ENCODE assay signal across 9 mouse cellular contexts in genomic region chr1:23922530-23922884, GRCm38 (mm10). TPM values are rescaled to one million over a fixed set of nuclear protein-coding genes. Genes with fewer than 3 reads are reported as not detected.
A peak's percentile ranks its signal among the peaks of the same experiment; 100 is the strongest.
DNase-seq lines count a peak whose midpoint lies in the region; ATAC-seq and TF ChIP-seq lines count a peak whose summit lies in the region.
"Had no signal": no experiment of that assay in that cellular context is flagged by ENCODE, and none has a peak within 500 bp of the region (broad histone marks: within the 10 kb centered on the region; RNA-seq: fewer than 3 reads in every experiment).

No protein-coding gene starts in this region.

- H3K9me3 ChIP-seq in kidney, postnatal 0 days (replicated peaks; ENCODE audit: low read length): peaks cover 9% of the 10 kb centered on the region
- H3K9me3 ChIP-seq in embryonic facial prominence, embryonic 12.5 days: no peaks in the 10 kb centered on the region
- no peaks in the 10 kb centered on the region for H3K9me3 ChIP-seq in hindbrain, embryonic 16.5 days (ENCODE audit: control insufficient read depth, low read length)
- peaks cover 3% of the 10 kb centered on the region; the same call in 1 of the 2 replicates for H3K9me3 ChIP-seq in midbrain, embryonic 16.5 days (replicated peaks; ENCODE audit: control insufficient read depth, low read length, poor library complexity, severe bottlenecking)

- peak overlapping the region; percentile 79 for H3K4me2 ChIP-seq in kidney, postnatal 0 days (ENCODE audit: low read length)
- H3K4me2 ChIP-seq in embryonic facial prominence, embryonic 12.5 days (replicated peaks): peak overlapping the region; percentile 61
- H3K4me2 ChIP-seq in hindbrain, embryonic 16.5 days (ENCODE audit: low read length): peak overlapping the region; percentile 82
- peak overlapping the region; percentile 64 for H3K4me2 ChIP-seq in midbrain, embryonic 16.5 days (ENCODE audit: low read length)

- H3K36me3 ChIP-seq in kidney, postnatal 0 days (ENCODE audit: insufficient read depth, low read length): no peaks in the 10 kb centered on the region
- H3K36me3 ChIP-seq in embryonic facial prominence, embryonic 12.5 days: no peaks in the 10 kb centered on the region
- no peaks in the 10 kb centered on the region for H3K36me3 ChIP-seq in hindbrain, embryonic 16.5 days (ENCODE audit: control insufficient read depth, insufficient read depth, low read length)
- no peaks in the 10 kb centered on the region for H3K36me3 ChIP-seq in midbrain, embryonic 16.5 days (ENCODE audit: control insufficient read depth, insufficient read depth, low read length)

- no peak for TF ChIP-seq CTCF in kidney, postnatal 0 days (IDR thresholded peaks at IDR 0.05; ENCODE audit: low read depth)

- H3K9ac ChIP-seq in kidney, postnatal 0 days (ENCODE audit: low read depth, low read length): peak overlapping the region; percentile 96
- H3K9ac ChIP-seq in embryonic facial prominence, embryonic 12.5 days: peak overlapping the region; percentile 82
- H3K9ac ChIP-seq in hindbrain, embryonic 16.5 days (ENCODE audit: low read depth, low read length): peak overlapping the region; percentile 99
- peak overlapping the region; percentile 95 for H3K9ac ChIP-seq in midbrain, embryonic 16.5 days (ENCODE audit: low read depth, low read length)

- no peak for ATAC-seq in kidney, postnatal 0 days (replicated peaks; ENCODE audit: low FRiP score, low read depth)
- no peak for ATAC-seq in embryonic facial prominence, embryonic 12.5 days (ENCODE audit: insufficient number of reproducible peaks, insufficient read depth, low FRiP score, low TSS enrichment)
- ATAC-seq in hindbrain, embryonic 16.5 days: no peak
- ATAC-seq in midbrain, embryonic 16.5 days: peak; percentile 63
- no peak for ATAC-seq in megakaryocyte progenitor cell, adult 5-6 weeks (replicated peaks; ENCODE audit: poor library complexity)

- intact Hi-C loops in gastrocnemius, postnatal 36 days (cut with DNase I): loop anchor here (5.0 kb wide), 2 partner anchors 85 to 180 kb away; partner anchors contain the start of genes Fam135a and Sdhaf4

- no peak for DNase-seq in kidney, postnatal 0 days (ENCODE audit: low spot score)
- DNase-seq in kidney, postnatal 14 days: no peak
- no peak for DNase-seq in gastrocnemius, postnatal 36 days
- DNase-seq in retina, embryonic 14.5 days (ENCODE audit: low spot score): no peak

- H3K4me1 ChIP-seq in kidney, postnatal 0 days (replicated peaks; ENCODE audit: insufficient read depth, low read length): peaks cover 3% of the 10 kb centered on the region
- peaks cover 9% of the 10 kb centered on the region; the same call in 1 of the 2 replicates for H3K4me1 ChIP-seq in embryonic facial prominence, embryonic 12.5 days
- peaks cover 16% of the 10 kb centered on the region for H3K4me1 ChIP-seq in hindbrain, embryonic 16.5 days (ENCODE audit: control insufficient read depth, insufficient read depth, low read depth, low read length)
- H3K4me1 ChIP-seq in midbrain, embryonic 16.5 days (ENCODE audit: control insufficient read depth, insufficient read depth, low read length): peaks cover 21% of the 10 kb centered on the region

- WGBS in kidney, postnatal 0 days: 29% methylated on average over 9 of the region's 9 CpGs
- 28% methylated on average over 9 of the region's 9 CpGs for whole genome bisulfite sequencing in embryonic facial prominence, embryonic 12.5 days
- WGBS in hindbrain, embryonic 16.5 days: 27% methylated on average over 9 of the region's 9 CpGs
- 29% methylated on average over 9 of the region's 9 CpGs for WGBS in midbrain, embryonic 16.5 days

- peak overlapping the region; percentile 94 for H3K4me3 ChIP-seq in kidney, postnatal 0 days (replicated peaks; ENCODE audit: low read depth, low read length)
- H3K4me3 ChIP-seq in embryonic facial prominence, embryonic 12.5 days: peak overlapping the region; percentile 93
- peak overlapping the region; percentile 100 for H3K4me3 ChIP-seq in hindbrain, embryonic 16.5 days (ENCODE audit: low read length)
- H3K4me3 ChIP-seq in midbrain, embryonic 16.5 days (ENCODE audit: low read depth, low read length): peak overlapping the region; percentile 97

- no peaks in the 10 kb centered on the region for H3K27me3 ChIP-seq in kidney, postnatal 0 days (ENCODE audit: insufficient read depth, low read length)
- H3K27me3 ChIP-seq in embryonic facial prominence, embryonic 12.5 days: no peaks in the 10 kb centered on the region
- H3K27me3 ChIP-seq in hindbrain, embryonic 16.5 days (replicated peaks; ENCODE audit: control insufficient read depth, insufficient read depth, low read length): no peaks in the 10 kb centered on the region
- no peaks in the 10 kb centered on the region for H3K27me3 ChIP-seq in midbrain, embryonic 16.5 days (ENCODE audit: control insufficient read depth, insufficient read depth, low read depth, low read length)
- H3K27me3 ChIP-seq: Patski had no signal

- H3K27ac ChIP-seq in kidney, postnatal 0 days: peak overlapping the region; percentile 98
- H3K27ac ChIP-seq in embryonic facial prominence, embryonic 12.5 days: no peak overlapping the region
- peak overlapping the region; percentile 97 for H3K27ac ChIP-seq in hindbrain, embryonic 16.5 days (ENCODE audit: low read depth, low read length)
- H3K27ac ChIP-seq in midbrain, embryonic 16.5 days (ENCODE audit: low read length): peak overlapping the region; percentile 97

RNA-seq across cellular contexts. Expression of gene Smap1, which starts 0.4 kb away (rescaled TPM):
- polyA plus RNA-seq in kidney, postnatal 0 days (2015; fragmentation: Nextera tagmentation; extraction: Ambion mirVana): 50.4 and 53.1 TPM in 2 replicates
- 47.9 and 52.0 TPM in 2 replicates for polyA plus RNA-seq in embryonic facial prominence, embryonic 12.5 days (2016; fragmentation: Nextera tagmentation; extraction: Ambion mirVana)
- 41.0 and 79.5 TPM in 2 replicates for polyA plus RNA-seq in hindbrain, embryonic 16.5 days (2015; fragmentation: Nextera tagmentation; extraction: Ambion mirVana)
- 111 and 118 TPM in 2 replicates for polyA plus RNA-seq in midbrain, embryonic 16.5 days (2015; fragmentation: Nextera tagmentation; extraction: Ambion mirVana)
- total RNA-seq in megakaryocyte progenitor cell, adult 5-6 weeks (2015): 63.0 and 69.0 TPM in 2 replicates
- total RNA-seq in megakaryocyte progenitor cell, adult 5-6 weeks (2017): 36.3 and 36.9 TPM in 2 replicates
- 10 to 100 TPM; 27.5 to 30.0 TPM for total RNA-seq in gastrocnemius, postnatal 36 days (2021)
